In genomic region chr3:34769818-34770217, GRCm38 (mm10) we compare ENCODE assay signal across 22 mouse cellular contexts.
"Had no signal": no experiment of that assay in that cellular context is flagged by ENCODE, and none has a peak within 500 bp of the region (broad histone marks: within the 10 kb centered on the region; RNA-seq: fewer than 3 reads in every experiment).

No protein-coding gene starts in this region.

- H3K36me3 ChIP-seq: heart, embryonic 13.5 days; heart, embryonic 15.5 days; hindbrain, embryonic 10.5 days; hindbrain, embryonic 12.5 days; intestine, embryonic 15.5 days; kidney, embryonic 15.5 days; limb, embryonic 10.5 days; limb, embryonic 12.5 days; liver, embryonic 13.5 days; liver, embryonic 15.5 days had no signal

- H3K27me3 ChIP-seq: heart, embryonic 13.5 days; heart, embryonic 15.5 days; hindbrain, embryonic 12.5 days; intestine, embryonic 15.5 days; kidney, embryonic 15.5 days; liver, embryonic 13.5 days; liver, embryonic 15.5 days had no signal

- H3K9me3 ChIP-seq: heart, embryonic 13.5 days; heart, embryonic 15.5 days; hindbrain, embryonic 10.5 days; hindbrain, embryonic 12.5 days; intestine, embryonic 15.5 days; kidney, embryonic 15.5 days; limb, embryonic 10.5 days; limb, embryonic 12.5 days; liver, embryonic 13.5 days; liver, embryonic 15.5 days had no signal

- DNase-seq: gastrocnemius, adult 2 months; gastrocnemius, postnatal 10 days; gastrocnemius, postnatal 25 days; heart, adult 18-20 months; heart, postnatal 4 days; kidney, adult 2 months; kidney, adult 9 months; kidney, postnatal 14 days; kidney, postnatal 36 days; layer of hippocampus, adult 9-11 months; layer of hippocampus, postnatal 36 days; liver; liver, embryonic 13.5 days had no signal

- H3K4me3 ChIP-seq: gastrocnemius, adult 2 months; heart, embryonic 13.5 days; heart, embryonic 15.5 days; hindbrain, embryonic 10.5 days; hindbrain, embryonic 12.5 days; intestine, embryonic 15.5 days; kidney, embryonic 15.5 days; limb, embryonic 10.5 days; limb, embryonic 12.5 days; liver, embryonic 13.5 days; liver, embryonic 15.5 days had no signal

- H3K4me1 ChIP-seq: liver, embryonic 13.5 days; liver, embryonic 15.5 days had no signal
